Mouse (Mus musculus): Measurements from ENCODE around the gene Sbno1. TPM values are rescaled to one million over a fixed set of nuclear protein-coding genes. Genes with fewer than 3 reads are reported as not detected.

Gene Sbno1
- 49.3 and 56.6 TPM in 2 replicates for polyA plus RNA-seq (2015; fragmentation: Nextera tagmentation; extraction: Ambion mirVana)

DNA sequence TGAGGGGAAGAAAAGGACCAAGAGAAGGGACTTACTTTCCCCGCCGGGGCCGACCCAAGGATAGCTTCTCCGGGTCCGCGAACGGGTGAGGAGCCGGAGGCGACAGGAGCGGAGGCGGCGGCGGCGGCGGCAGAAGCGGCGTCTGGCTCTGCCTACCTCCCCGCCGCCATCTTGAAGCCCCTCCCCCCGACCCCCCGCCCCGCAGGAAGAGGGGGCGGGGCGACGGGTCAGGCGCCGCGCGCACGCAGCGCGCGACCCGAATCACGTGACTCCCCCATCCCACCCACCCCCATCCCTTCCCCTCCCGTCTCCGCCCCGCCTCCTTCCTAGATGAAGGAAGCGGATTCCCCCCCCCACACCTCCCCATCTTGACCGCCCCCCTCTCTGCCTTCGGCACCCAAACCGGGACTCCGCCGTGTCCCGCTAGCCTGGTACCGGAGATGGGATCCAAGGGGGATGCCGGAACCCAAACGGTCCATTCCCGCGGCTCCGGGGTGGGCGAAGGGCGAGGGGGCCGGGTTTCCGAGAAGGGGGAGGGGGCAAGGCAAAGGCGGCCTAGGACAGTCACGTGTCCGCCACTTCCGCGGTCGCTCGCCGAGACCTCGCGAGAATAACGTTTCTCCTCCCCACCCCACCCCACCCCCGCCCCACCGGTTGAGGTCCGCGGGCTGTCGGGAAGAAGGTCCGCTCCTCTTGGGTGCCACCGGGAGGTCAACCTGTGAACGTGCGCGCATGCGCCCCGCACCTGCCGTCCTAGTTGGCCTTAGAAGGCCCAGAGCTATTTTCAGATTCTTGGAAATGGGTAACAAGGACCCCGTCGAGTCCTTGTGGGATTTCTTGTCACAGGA lies at the start of gene Sbno1:
TSS of gene Sbno1 (minus strand) at position 590 of the 848 bp plus-strand sequence.
- Histone ChIP-seq H3K4me3 (ENCODE audit: low read depth, low read length) (peak within 1 kb of the TSS; percentile 69), H3K4me1 (replicated peaks; ENCODE audit: control insufficient read depth, insufficient read depth, low read length) (no peaks in the 10 kb centered on the region), H3K9me3 (ENCODE audit: control insufficient read depth) (no peaks in the 10 kb centered on the region), H3K4me2 (replicated peaks; ENCODE audit: low read depth) (peak within 1 kb of the TSS; percentile 87), H3K27me3 (replicated peaks; ENCODE audit: control insufficient read depth, insufficient read depth, low read length) (no peaks in the 10 kb centered on the region), H3K27ac (ENCODE audit: low read depth, low read length) (peak within 1 kb of the TSS; percentile 83), H3K9ac (ENCODE audit: low read depth, low read length) (peak within 1 kb of the TSS; percentile 82), H3K36me3 (ENCODE audit: control insufficient read depth, insufficient read depth) (no peaks in the 10 kb centered on the region)
- ATAC-seq, result peak; percentile 95
- under 1% methylated on average over 62 of the region's 81 CpGs for WGBS
- peak; percentile 39 for TF ChIP-seq CTCF (IDR thresholded peaks at IDR 0.05; ENCODE audit: low read depth)

DNA sequence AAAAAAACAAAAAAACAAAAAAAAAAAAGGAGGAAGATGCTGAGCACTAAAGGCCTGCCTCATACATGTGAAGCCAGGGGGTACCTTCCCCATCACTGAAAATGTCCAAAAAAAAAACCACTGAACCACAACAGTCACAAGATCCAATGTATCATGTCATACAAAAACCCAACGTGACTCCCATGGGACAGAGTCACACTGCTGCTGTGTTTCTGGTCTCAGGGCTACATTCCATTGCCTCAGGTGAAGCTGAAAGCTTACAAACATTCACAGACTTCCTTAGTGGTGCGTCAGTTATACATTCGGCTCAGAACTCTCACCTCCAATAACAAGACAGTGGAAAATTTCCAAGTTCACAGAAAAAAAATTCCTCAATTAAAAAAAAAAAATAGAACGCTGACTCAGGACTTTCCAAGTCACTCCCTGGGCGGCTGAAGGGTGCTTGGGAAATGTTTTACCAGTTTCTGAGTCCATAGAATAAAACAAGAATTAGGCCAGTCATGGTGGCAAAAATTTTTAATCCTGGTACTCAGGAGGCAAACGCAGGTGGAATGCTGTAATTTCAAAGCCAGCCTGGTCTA lies 44.9 kb upstream of the Sbno1 start:
- no peak overlapping the region for H3K9ac ChIP-seq (ENCODE audit: low read depth, low read length)
- H3K4me2 ChIP-seq (replicated peaks; ENCODE audit: low read depth), result no peak overlapping the region
- WGBS, result 77% methylated on average over 6 of the region's 6 CpGs
- H3K27me3 ChIP-seq (replicated peaks; ENCODE audit: control insufficient read depth, insufficient read depth, low read length), result no peaks in the 10 kb centered on the region
- no peak overlapping the region for H3K4me3 ChIP-seq (ENCODE audit: low read depth, low read length)
- H3K27ac ChIP-seq (ENCODE audit: low read depth, low read length), result no peak overlapping the region
- peaks cover 40% of the 10 kb centered on the region for H3K36me3 ChIP-seq (ENCODE audit: control insufficient read depth, insufficient read depth)
- no peak for ATAC-seq
- H3K4me1 ChIP-seq (replicated peaks; ENCODE audit: control insufficient read depth, insufficient read depth, low read length), result no peaks in the 10 kb centered on the region
- no peaks in the 10 kb centered on the region for H3K9me3 ChIP-seq (ENCODE audit: control insufficient read depth)
- TF ChIP-seq CTCF (IDR thresholded peaks at IDR 0.05; ENCODE audit: low read depth), result no peak

DNA sequence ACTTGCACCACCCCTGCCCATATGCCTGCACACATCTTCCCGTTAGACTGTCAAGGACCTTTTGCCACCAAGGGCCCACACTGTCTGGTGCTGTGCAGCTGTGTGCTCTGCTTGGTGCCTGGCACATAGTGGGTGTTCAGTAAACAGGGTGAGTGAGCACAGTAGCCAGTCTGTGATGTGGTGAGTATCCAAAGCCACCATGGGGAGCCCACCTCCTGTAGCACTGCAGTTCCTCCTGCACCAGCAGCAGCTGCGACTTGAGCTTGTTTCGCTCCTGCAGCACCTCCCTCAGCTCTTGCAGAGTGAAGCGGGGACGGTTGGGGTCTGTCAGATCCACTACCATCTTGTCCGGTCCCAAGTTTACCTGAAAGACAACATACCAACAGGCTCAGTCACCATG lies 43.7 kb upstream of the Sbno1 start:
- Histone ChIP-seq H3K4me2 (replicated peaks; ENCODE audit: low read depth) (no peak overlapping the region), H3K9ac (ENCODE audit: low read depth, low read length) (no peak overlapping the region), H3K4me3 (ENCODE audit: low read depth, low read length) (no peak overlapping the region), H3K9me3 (ENCODE audit: control insufficient read depth) (no peaks in the 10 kb centered on the region), H3K4me1 (replicated peaks; ENCODE audit: control insufficient read depth, insufficient read depth, low read length) (no peaks in the 10 kb centered on the region), H3K27me3 (replicated peaks; ENCODE audit: control insufficient read depth, insufficient read depth, low read length) (no peaks in the 10 kb centered on the region), H3K27ac (ENCODE audit: low read depth, low read length) (no peak overlapping the region), H3K36me3 (ENCODE audit: control insufficient read depth, insufficient read depth) (peaks cover 44% of the 10 kb centered on the region)
- ATAC-seq, result no peak
- no peak for TF ChIP-seq CTCF (IDR thresholded peaks at IDR 0.05; ENCODE audit: low read depth)
- 92% methylated on average over 6 of the region's 6 CpGs for WGBS

DNA sequence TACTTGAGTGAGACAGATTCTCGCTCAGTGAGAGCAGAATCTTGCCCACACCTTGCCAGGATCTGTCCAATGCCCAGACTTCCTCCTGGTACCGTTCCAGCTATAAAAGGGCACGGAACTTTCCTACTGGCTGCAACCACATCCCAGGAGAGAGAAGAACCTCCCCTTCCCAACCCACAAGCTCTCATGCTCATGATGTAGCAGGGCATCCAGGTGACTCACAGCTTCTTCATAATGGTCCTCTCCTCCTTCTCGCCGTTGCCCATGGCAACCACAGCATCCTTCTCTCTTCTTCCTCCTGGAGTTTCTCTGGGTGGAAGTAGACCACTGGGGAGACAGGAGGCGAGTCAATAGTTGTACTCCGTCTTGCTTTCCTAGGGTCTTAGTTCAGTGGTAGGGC lies 42.6 kb upstream of the Sbno1 start:
- H3K4me3 ChIP-seq (ENCODE audit: low read depth, low read length), result no peak overlapping the region
- H3K27ac ChIP-seq (ENCODE audit: low read depth, low read length), result no peak overlapping the region
- H3K4me2 ChIP-seq (replicated peaks; ENCODE audit: low read depth), result no peak overlapping the region
- H3K27me3 ChIP-seq (replicated peaks; ENCODE audit: control insufficient read depth, insufficient read depth, low read length), result no peaks in the 10 kb centered on the region
- H3K4me1 ChIP-seq (replicated peaks; ENCODE audit: control insufficient read depth, insufficient read depth, low read length), result no peaks in the 10 kb centered on the region
- H3K9me3 ChIP-seq (ENCODE audit: control insufficient read depth), result no peaks in the 10 kb centered on the region
- ATAC-seq, result no peak
- no peak for TF ChIP-seq CTCF (IDR thresholded peaks at IDR 0.05; ENCODE audit: low read depth)
- WGBS, result 90% methylated on average over 7 of the region's 7 CpGs
- H3K9ac ChIP-seq (ENCODE audit: low read depth, low read length), result no peak overlapping the region
- peaks cover 48% of the 10 kb centered on the region for H3K36me3 ChIP-seq (ENCODE audit: control insufficient read depth, insufficient read depth)

DNA sequence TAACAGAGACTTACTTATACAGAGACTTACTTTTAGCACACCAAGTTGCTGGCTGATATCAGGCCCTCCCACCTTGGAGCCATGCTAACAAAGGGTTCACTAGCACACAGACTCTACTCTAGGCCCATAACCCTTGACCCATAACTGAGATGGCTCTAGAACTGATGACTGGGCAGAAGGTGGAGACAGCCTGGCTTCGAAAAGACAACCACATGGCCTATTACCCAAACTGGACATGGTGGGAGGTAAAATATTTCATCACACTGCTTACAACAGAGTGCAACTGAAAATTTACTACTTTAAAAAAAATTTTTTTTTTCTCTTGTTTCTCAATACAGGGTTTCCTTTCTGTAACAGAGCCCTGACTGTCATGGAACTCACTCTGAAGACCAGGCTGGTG lies 42.0 kb upstream of the Sbno1 start:
- Histone ChIP-seq H3K4me2 (replicated peaks; ENCODE audit: low read depth) (no peak overlapping the region), H3K4me3 (ENCODE audit: low read depth, low read length) (no peak overlapping the region), H3K4me1 (replicated peaks; ENCODE audit: control insufficient read depth, insufficient read depth, low read length) (no peaks in the 10 kb centered on the region), H3K27me3 (replicated peaks; ENCODE audit: control insufficient read depth, insufficient read depth, low read length) (no peaks in the 10 kb centered on the region), H3K27ac (ENCODE audit: low read depth, low read length) (no peak overlapping the region), H3K36me3 (ENCODE audit: control insufficient read depth, insufficient read depth) (peaks cover 51% of the 10 kb centered on the region), H3K9me3 (ENCODE audit: control insufficient read depth) (no peaks in the 10 kb centered on the region), H3K9ac (ENCODE audit: low read depth, low read length) (no peak overlapping the region)
- ATAC-seq, result no peak
- TF ChIP-seq CTCF (IDR thresholded peaks at IDR 0.05; ENCODE audit: low read depth), result no peak
- 72% methylated on average over 1 of the region's 1 CpGs for WGBS

DNA sequence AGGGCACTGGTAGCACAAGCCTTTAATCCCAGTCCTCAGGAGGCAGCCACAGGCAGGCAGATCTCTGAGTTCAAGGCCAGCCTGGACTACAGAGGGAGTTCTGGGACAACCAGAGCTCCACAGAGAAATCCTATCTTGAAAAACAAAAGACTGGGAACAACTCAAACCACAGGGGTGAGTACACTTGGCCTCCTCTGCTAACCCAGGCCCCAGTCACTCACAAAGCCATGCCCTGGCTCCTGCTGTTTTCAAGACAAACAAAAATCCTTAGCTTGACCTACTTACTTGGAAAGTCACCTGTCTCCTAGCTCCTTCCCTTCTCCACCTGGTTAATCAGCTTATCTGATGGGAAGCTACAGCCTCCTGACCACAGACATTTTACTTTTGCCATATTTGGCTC lies 39.1 kb upstream of the Sbno1 start:
- H3K4me3 ChIP-seq (ENCODE audit: low read depth, low read length), result no peak overlapping the region
- H3K9me3 ChIP-seq (ENCODE audit: control insufficient read depth), result no peaks in the 10 kb centered on the region
- peaks cover 62% of the 10 kb centered on the region for H3K36me3 ChIP-seq (ENCODE audit: control insufficient read depth, insufficient read depth)
- no peaks in the 10 kb centered on the region for H3K27me3 ChIP-seq (replicated peaks; ENCODE audit: control insufficient read depth, insufficient read depth, low read length)
- no peak overlapping the region for H3K9ac ChIP-seq (ENCODE audit: low read depth, low read length)
- H3K27ac ChIP-seq (ENCODE audit: low read depth, low read length), result no peak overlapping the region
- H3K4me2 ChIP-seq (replicated peaks; ENCODE audit: low read depth), result no peak overlapping the region
- no peak for ATAC-seq
- no peaks in the 10 kb centered on the region for H3K4me1 ChIP-seq (replicated peaks; ENCODE audit: control insufficient read depth, insufficient read depth, low read length)
- TF ChIP-seq CTCF (IDR thresholded peaks at IDR 0.05; ENCODE audit: low read depth), result no peak

Measured in intestine, postnatal 0 days (tissue).